Mouse (Mus musculus) heart, postnatal 0 days (tissue): Measurements from ENCODE around the gene Gm20390. TPM values are rescaled to one million over a fixed set of nuclear protein-coding genes. Genes with fewer than 3 reads are reported as not detected.

Source experiments
- ATAC-seq: fragments of 200-750 bp; cut with Nextera tagmentation; 2 replicates; pipeline ENCODE4 v1.8.0; 2017; ENCODE audit warnings: low read depth, moderate number of reproducible peaks, moderate library complexity; ENCODE audit not compliant: insufficient read depth
- DNase-seq: peaks from one replicate; pipeline ENCODE4 v3.0.0-alpha.2; 2016; ENCODE audit warnings: low spot score
- H3K27ac ChIP-seq: fragments of 300-500 bp; sonication (generic); 2 replicates; pipeline ENCODE4 v1.5.1; 2014; ENCODE audit warnings: low read depth, mild to moderate bottlenecking
- H3K27me3 ChIP-seq: fragments of 300-500 bp; sonication (generic); 2 replicates; pipeline ENCODE4 v1.6.1; 2014; ENCODE audit warnings: low read length, mixed read lengths; ENCODE audit not compliant: control insufficient read depth, insufficient read depth
- H3K36me3 ChIP-seq: fragments of 300-500 bp; sonication (generic); replicated peaks from 2 replicates; pipeline ENCODE4 v1.6.1; 2014; ENCODE audit warnings: low read length, mixed read lengths; ENCODE audit not compliant: control insufficient read depth, insufficient read depth
- H3K4me1 ChIP-seq: fragments of 300-500 bp; sonication (generic); 2 replicates; pipeline ENCODE4 v1.6.1; 2014; ENCODE audit warnings: antibody characterized with exemption; ENCODE audit not compliant: control insufficient read depth, insufficient read depth
- H3K4me2 ChIP-seq: fragments of 300-500 bp; sonication (generic); 2 replicates; pipeline ENCODE4 v1.6.1; 2014; ENCODE audit warnings: low read depth, mild to moderate bottlenecking, low read length, moderate library complexity
- H3K4me3 ChIP-seq: fragments of 300-500 bp; sonication (generic); 2 replicates; pipeline ENCODE4 v1.5.1; 2014; ENCODE audit warnings: low read depth, low read length
- H3K9ac ChIP-seq: fragments of 300-500 bp; sonication (generic); replicated peaks from 2 replicates; pipeline ENCODE4 v1.6.1; 2014; ENCODE audit warnings: low read depth, low read length, mixed read lengths
- H3K9me3 ChIP-seq: fragments of 300-500 bp; sonication (generic); replicated peaks from 2 replicates; pipeline ENCODE4 v1.6.1; 2016; ENCODE audit warnings: low read length; ENCODE audit not compliant: control insufficient read depth
- CTCF ChIP-seq: IDR thresholded peaks from 2 replicates; pipeline ENCODE4 v1.5.1; 2016; ENCODE audit warnings: antibody characterized with exemption, control low read depth, low read depth
- EP300 ChIP-seq: IDR thresholded peaks from 2 replicates; pipeline ENCODE4 v1.6.1; 2016; ENCODE audit warnings: antibody characterized with exemption, low read depth
- WGBS: fragments of 180-500 bp; shearing (Covaris S2); extraction: QIAGEN DNeasy Blood & Tissue Kit; methylation state at CpG from one replicate; pipeline ENCODE4 v1.1.7; 2014; 5-methylcytosine and 5-hydroxymethylcytosine counted together
- polyA plus RNA-seq: library from polyadenylated mRNA; unstranded; fragments of >200 nt; fragmentation: Nextera tagmentation; extraction: Ambion mirVana; gene quantifications from 2 replicates; pipeline ENCODE4 v1.2.1, GENCODE M21; 2015
- total RNA-seq: library from RNA; depleted of rRNA; stranded (reverse); fragments of >200 nt; gene quantifications from 2 replicates; pipeline ENCODE4 v1.2.3, GENCODE M21; 2014; ENCODE audit warnings: low replicate concordance; rRNA removed

Gene Gm20390
- 61.8 and 75.6 TPM in 2 replicates for total RNA-seq
- polyA plus RNA-seq: 183 and 191 TPM in 2 replicates

- peak within 1 kb of the TSS; percentile 51 for H3K9ac ChIP-seq
- TF ChIP-seq CTCF (peak; percentile 94), EP300 (peak; percentile 98)
Observed at GRCm38 (mm10) chr11:93968005-93968847, at the start of gene Gm20390, which contains the start of gene Nme1. TSS of gene Gm20390 (minus strand) at chr11:93968293. TSS of gene Nme1 (minus strand) at chr11:93968521.

GRCm38 (mm10) chr11:94003346-94003745, 35.3 kb upstream of the Gm20390 start:
- WGBS: 93% methylated on average over 2 of the region's 2 CpGs
- no peak overlapping the region for H3K4me3 ChIP-seq
- H3K27me3 ChIP-seq: no peaks in the 10 kb centered on the region
- H3K9ac ChIP-seq: no peak overlapping the region
- no peak for DNase-seq
- no peak overlapping the region for H3K4me2 ChIP-seq
- H3K36me3 ChIP-seq: no peaks in the 10 kb centered on the region
- H3K27ac ChIP-seq: no peak overlapping the region
- ATAC-seq: no peak
- no peaks in the 10 kb centered on the region for H3K4me1 ChIP-seq
- no peaks in the 10 kb centered on the region for H3K9me3 ChIP-seq
- TF ChIP-seq EP300: no peak
- TF ChIP-seq CTCF: no peak

More at GRCm38 (mm10) chr11:93968005-93968847, at the start of gene Gm20390, which contains the start of gene Nme1:
- Histone ChIP-seq H3K4me2 (peak within 1 kb of the TSS; percentile 90), H3K27me3 (no peaks in the 10 kb centered on the region), H3K4me3 (peak within 1 kb of the TSS; percentile 79), H3K36me3 (peaks cover 25% of the 10 kb centered on the region), H3K27ac (peak within 1 kb of the TSS; percentile 80), H3K4me1 (peaks cover 6% of the 10 kb centered on the region; the same call in 1 of the 2 replicates), H3K9me3 (no peaks in the 10 kb centered on the region)
- ATAC-seq: peak; percentile 97
- peak; percentile 98 for DNase-seq
- WGBS: 0% methylated on average over 40 of the region's 40 CpGs

- ATAC-seq: no peak
- TF ChIP-seq EP300: no peak
- TF ChIP-seq CTCF: no peak
- no peak overlapping the region for H3K4me2 ChIP-seq
- no peak for DNase-seq
- H3K36me3 ChIP-seq: no peaks in the 10 kb centered on the region
- no peak overlapping the region for H3K4me3 ChIP-seq
- peaks cover 7% of the 10 kb centered on the region for H3K4me1 ChIP-seq
- H3K27ac ChIP-seq: no peak overlapping the region
- no peaks in the 10 kb centered on the region for H3K27me3 ChIP-seq
- no peaks in the 10 kb centered on the region for H3K9me3 ChIP-seq
- no peak overlapping the region for H3K9ac ChIP-seq
Observed at GRCm38 (mm10) chr11:93999276-93999675, 31.2 kb upstream of the Gm20390 start.

GRCm38 (mm10) chr11:93997141-93997775, 29.2 kb upstream of the Gm20390 start:
- Histone ChIP-seq H3K27me3 (no peaks in the 10 kb centered on the region), H3K9ac (peak overlapping the region; percentile 96), H3K4me3 (peak overlapping the region; percentile 86), H3K27ac (peak overlapping the region; percentile 96; the same call in 1 of the 2 replicates), H3K4me1 (peaks cover 8% of the 10 kb centered on the region), H3K4me2 (peak overlapping the region; percentile 86), H3K9me3 (no peaks in the 10 kb centered on the region), H3K36me3 (no peaks in the 10 kb centered on the region)
- DNase-seq (peak; percentile 50), ATAC-seq (no peak)
- TF ChIP-seq EP300 (no peak), CTCF (no peak)
- 26% methylated on average over 13 of the region's 13 CpGs for WGBS

- Histone ChIP-seq H3K9ac (peak overlapping the region; percentile 96), H3K27ac (peak overlapping the region; percentile 96), H3K4me1 (peaks cover 8% of the 10 kb centered on the region), H3K27me3 (no peaks in the 10 kb centered on the region), H3K36me3 (no peaks in the 10 kb centered on the region), H3K4me2 (peak overlapping the region; percentile 86), H3K9me3 (no peaks in the 10 kb centered on the region), H3K4me3 (peak overlapping the region; percentile 86)
- DNase-seq (peak; percentile 57), ATAC-seq (peak; percentile 9)
- TF ChIP-seq CTCF: peak; percentile 16; the same call in 1 of the 2 replicates
- no peak for TF ChIP-seq EP300
- under 1% methylated on average over 58 of the region's 58 CpGs for WGBS
Observed at GRCm38 (mm10) chr11:93996306-93997140, 28.4 kb upstream of the Gm20390 start.
